Mouse (Mus musculus) spleen, adult 2 months (tissue): ENCODE measurements around the gene Ap2a2.

Experiments
- CTCF ChIP-seq: fragments of 200-500 bp; IDR thresholded peaks from 2 replicates; pipeline ENCODE4 v1.5.1; 2011; ENCODE audit warnings: mild to moderate bottlenecking, inconsistent platforms; ENCODE audit not compliant: insufficient read depth, insufficient read length, insufficient replicate concordance; ENCODE audit errors: extremely low read depth
- POLR2A ChIP-seq: fragments of 200-500 bp; IDR thresholded peaks from 2 replicates; pipeline ENCODE4 v1.6.1; 2011; ENCODE audit warnings: low read depth, low read length, inconsistent platforms

GRCm38 (mm10) chr7:141584048-141584841 is 22.3 kb downstream of the Ap2a2 start:
- no peak for TF ChIP-seq CTCF
- TF ChIP-seq POLR2A, result no peak
